Mouse (Mus musculus): ENCODE data around the gene Gm11037. TPM values are rescaled to one million over a fixed set of nuclear protein-coding genes. Genes with fewer than 3 reads are reported as not detected.

The Gm11037 gene
- polyA plus RNA-seq (2014; fragmentation: Illumina TruSeq; extraction: RNeasy Lipid Tissue Mini Kit (QIAGEN cat#74804); ENCODE audit: insufficient read depth, low read depth, low replicate concordance) = not detected

DNA sequence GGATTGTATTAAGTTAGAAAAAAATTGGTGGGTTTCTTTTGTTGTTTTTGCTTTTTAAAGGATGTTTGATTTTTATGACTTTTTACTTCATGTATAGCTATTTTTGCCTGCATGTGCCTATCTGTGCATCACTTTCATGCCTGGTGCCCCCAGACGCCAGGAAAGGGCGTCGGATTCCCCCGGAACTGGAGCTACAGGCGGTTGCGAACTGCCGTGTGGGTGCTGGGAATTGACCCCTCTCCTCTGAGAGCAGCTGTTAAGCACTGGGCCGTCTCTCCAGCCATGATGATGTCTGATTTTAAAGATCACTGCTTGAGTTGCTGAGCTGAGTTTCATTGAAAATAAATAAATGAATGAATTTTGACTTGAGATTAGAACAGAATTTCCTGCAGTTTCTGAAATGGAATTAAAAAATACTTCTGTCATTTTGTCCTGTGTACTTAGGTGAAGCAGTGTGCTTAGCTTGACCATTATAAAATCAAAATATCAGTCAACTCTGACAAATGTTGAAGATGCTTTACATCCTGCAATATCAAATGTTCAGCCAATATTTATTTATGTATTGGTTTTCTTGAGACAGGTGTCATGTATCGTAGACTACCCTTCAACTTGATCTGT is at the start of gene Gm11037:
Gene Gm11037 (plus strand): TSS at position 568 of the 618 bp plus-strand sequence.

DNA sequence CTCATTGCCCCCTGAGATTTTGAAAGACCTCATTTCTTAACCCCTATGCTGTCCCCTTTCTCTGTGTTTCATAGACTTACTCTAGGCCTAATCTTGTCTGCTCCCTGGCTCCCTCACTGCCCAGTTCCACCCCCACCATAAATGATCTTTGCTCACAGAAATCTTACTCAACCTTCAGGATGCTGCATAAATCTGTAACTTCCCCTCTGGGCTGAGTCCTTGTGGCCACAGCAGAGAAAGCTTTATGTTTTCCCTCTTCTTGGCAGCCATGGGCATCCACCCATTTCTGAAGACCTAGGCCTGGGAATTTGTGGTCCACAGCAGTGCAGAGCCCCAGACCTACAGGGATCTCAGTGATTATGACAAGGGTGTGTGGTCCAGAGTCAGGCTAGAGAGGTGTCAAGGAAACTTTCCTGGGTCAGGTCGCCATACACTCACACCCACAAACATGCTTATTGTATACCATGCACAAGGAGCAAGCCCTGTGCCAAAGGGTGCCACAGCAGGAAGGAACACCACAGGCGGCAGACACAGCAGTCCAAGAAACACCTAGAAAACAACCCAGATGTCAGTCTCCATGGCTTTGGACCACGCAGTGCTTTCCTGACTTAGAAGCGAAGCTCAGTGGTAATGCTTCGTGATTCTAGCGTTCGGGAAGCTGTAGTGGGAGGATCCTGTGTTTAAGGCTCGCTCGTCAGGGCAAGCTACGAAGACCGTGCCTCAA is 46.5 kb upstream of the Gm11037 start, which contains the start of gene Siglec1:
Gene Siglec1 (minus strand): TSS at position 99 of the 724 bp plus-strand sequence.

DNA sequence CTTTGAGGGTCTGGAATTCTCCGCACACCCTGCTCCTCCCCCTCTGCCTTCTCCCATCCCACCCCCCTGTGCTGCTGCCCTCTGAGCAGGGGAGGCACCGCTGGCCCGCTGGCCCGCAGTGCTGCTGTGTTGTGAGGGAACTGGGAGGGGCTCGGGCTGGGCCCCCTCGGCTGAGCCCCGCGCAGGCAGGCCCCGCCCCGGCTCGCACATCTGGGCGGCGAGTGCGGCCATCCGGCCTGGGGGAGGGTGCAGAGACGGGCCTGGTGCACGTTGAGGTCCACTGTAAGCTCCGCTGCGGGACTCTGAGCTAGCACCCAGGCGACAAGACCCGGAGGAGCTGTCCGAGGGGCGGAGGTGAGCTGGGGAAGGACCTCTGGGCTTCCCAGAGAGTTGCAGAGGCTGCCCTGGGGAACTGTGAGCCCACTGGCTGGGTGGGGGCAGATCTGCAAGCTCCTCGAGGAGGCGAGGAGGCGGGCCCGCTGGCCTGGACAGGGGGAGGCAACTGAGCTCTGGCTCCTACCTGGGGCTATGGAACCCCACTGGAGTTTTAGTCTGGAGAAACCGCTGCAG is 6.1 kb upstream of the Gm11037 start, which contains the start of gene Hspa12b:
Gene Hspa12b (plus strand): TSS at position 120 of the 570 bp plus-strand sequence.

DNA sequence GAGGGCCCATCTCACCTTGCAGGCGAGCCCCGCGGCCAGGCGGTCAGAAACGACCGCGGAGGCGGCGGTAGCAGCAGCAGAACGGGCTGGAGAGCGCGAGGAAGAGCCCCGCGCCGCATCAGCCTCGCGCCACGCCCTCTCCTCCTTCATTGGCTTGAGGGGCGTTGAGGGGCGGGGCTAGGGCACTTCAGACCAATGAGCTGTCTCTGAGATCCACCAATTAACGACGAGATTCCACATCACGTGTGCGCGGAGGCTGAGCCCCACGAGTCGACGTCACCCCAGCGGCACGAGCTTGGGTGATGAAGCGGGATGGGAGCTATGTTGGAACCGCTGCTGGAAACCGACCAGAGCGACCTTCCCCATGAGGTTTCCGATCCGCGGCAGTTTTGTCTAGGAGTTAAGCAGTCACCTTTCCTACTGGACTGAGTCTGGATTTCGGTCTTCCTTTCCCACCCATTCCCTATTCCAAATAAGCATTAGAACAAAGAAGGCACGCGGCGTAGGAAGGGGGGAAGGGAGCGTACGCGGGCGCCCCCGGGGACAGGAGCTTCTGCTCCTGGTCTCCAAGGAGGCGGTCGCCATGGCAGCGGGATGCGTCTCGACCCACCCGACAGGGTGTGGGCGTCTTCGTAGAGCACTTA is 26.8 kb downstream of the Gm11037 start, which contains the start of gene 1700037H04Rik:
Gene 1700037H04Rik (minus strand): TSS at position 144 of the 644 bp plus-strand sequence.

DNA sequence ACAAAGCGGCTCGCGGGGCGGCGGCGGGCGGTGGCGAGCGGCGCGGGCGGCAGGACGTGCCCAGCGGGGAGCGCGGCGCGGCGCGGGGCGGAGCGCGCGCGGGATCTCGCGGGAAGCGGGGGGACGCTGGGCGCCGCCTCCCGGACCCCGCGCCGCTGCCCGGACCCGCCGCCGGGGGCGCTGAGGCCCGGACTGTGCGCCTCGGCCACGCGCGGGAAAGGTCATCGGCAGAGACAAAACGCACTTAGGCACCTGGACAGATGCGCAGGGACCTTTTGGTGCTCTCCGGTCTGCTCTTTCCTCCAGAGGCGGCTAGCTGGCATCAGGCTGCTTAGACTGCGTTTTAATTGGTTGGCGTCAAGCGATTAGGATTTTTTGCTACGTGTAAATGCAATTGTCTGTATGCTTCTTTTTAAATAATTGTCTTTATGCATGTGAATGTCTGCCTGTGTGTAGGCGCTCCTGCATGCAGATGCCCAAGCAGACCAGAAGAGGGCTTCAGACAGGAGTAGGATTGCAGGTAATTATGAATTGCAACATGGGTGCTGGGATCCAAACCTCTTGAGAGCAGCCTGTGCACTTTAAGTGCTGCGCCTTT is 46.8 kb downstream of the Gm11037 start, which contains the start of gene Cenpb:
Gene Cenpb (minus strand): TSS at position 78 of the 598 bp plus-strand sequence.

Other genes starting within 250 kb of the Gm11037 start
- gene 4930402H24Rik, start 227.1 kb upstream of the Gm11037 start, polyA plus RNA-seq (2014; fragmentation: Illumina TruSeq; extraction: RNeasy Lipid Tissue Mini Kit (QIAGEN cat#74804); ENCODE audit: insufficient read depth, low read depth, low replicate concordance) = 10.3 TPM
- 6.7 TPM for gene Atrn, start 227.0 kb upstream of the Gm11037 start, polyA plus RNA-seq (2014; fragmentation: Illumina TruSeq; extraction: RNeasy Lipid Tissue Mini Kit (QIAGEN cat#74804); ENCODE audit: insufficient read depth, low read depth, low replicate concordance)
- 3.0 TPM for gene Gfra4, start 90.4 kb upstream of the Gm11037 start, polyA plus RNA-seq (2014; fragmentation: Illumina TruSeq; extraction: RNeasy Lipid Tissue Mini Kit (QIAGEN cat#74804); ENCODE audit: insufficient read depth, low read depth, low replicate concordance)
- gene Adam33, start 69.7 kb upstream of the Gm11037 start, polyA plus RNA-seq (2014; fragmentation: Illumina TruSeq; extraction: RNeasy Lipid Tissue Mini Kit (QIAGEN cat#74804); ENCODE audit: insufficient read depth, low read depth, low replicate concordance) = 6.4 TPM
- gene Siglec1, start 46.7 kb upstream of the Gm11037 start, polyA plus RNA-seq (2014; fragmentation: Illumina TruSeq; extraction: RNeasy Lipid Tissue Mini Kit (QIAGEN cat#74804); ENCODE audit: insufficient read depth, low read depth, low replicate concordance) = 1.8 TPM
- 23.7 TPM for gene Hspa12b, start 6.2 kb upstream of the Gm11037 start, polyA plus RNA-seq (2014; fragmentation: Illumina TruSeq; extraction: RNeasy Lipid Tissue Mini Kit (QIAGEN cat#74804); ENCODE audit: insufficient read depth, low read depth, low replicate concordance)
- gene 1700037H04Rik, start 26.6 kb downstream of the Gm11037 start, polyA plus RNA-seq (2014; fragmentation: Illumina TruSeq; extraction: RNeasy Lipid Tissue Mini Kit (QIAGEN cat#74804); ENCODE audit: insufficient read depth, low read depth, low replicate concordance) = 16.9 TPM
- gene Cenpb, start 46.6 kb downstream of the Gm11037 start, polyA plus RNA-seq (2014; fragmentation: Illumina TruSeq; extraction: RNeasy Lipid Tissue Mini Kit (QIAGEN cat#74804); ENCODE audit: insufficient read depth, low read depth, low replicate concordance) = 80.9 TPM
- gene Cdc25b, start 53.5 kb downstream of the Gm11037 start, polyA plus RNA-seq (2014; fragmentation: Illumina TruSeq; extraction: RNeasy Lipid Tissue Mini Kit (QIAGEN cat#74804); ENCODE audit: insufficient read depth, low read depth, low replicate concordance) = 11.6 TPM
- 18.8 TPM for gene Spef1, start 53.8 kb downstream of the Gm11037 start, polyA plus RNA-seq (2014; fragmentation: Illumina TruSeq; extraction: RNeasy Lipid Tissue Mini Kit (QIAGEN cat#74804); ENCODE audit: insufficient read depth, low read depth, low replicate concordance)
- gene Ap5s1, start 73.6 kb downstream of the Gm11037 start, polyA plus RNA-seq (2014; fragmentation: Illumina TruSeq; extraction: RNeasy Lipid Tissue Mini Kit (QIAGEN cat#74804); ENCODE audit: insufficient read depth, low read depth, low replicate concordance) = 12.5 TPM
- 13.7 TPM for gene Mavs, start 100.6 kb downstream of the Gm11037 start, polyA plus RNA-seq (2014; fragmentation: Illumina TruSeq; extraction: RNeasy Lipid Tissue Mini Kit (QIAGEN cat#74804); ENCODE audit: insufficient read depth, low read depth, low replicate concordance)
- gene Pank2, start 129.0 kb downstream of the Gm11037 start, polyA plus RNA-seq (2014; fragmentation: Illumina TruSeq; extraction: RNeasy Lipid Tissue Mini Kit (QIAGEN cat#74804); ENCODE audit: insufficient read depth, low read depth, low replicate concordance) = 22.1 TPM
- gene Rnf24, start 219.4 kb downstream of the Gm11037 start, polyA plus RNA-seq (2014; fragmentation: Illumina TruSeq; extraction: RNeasy Lipid Tissue Mini Kit (QIAGEN cat#74804); ENCODE audit: insufficient read depth, low read depth, low replicate concordance) = 1.7 TPM